Mouse (Mus musculus) midbrain, embryonic 15.5 days (tissue): ENCODE results near the gene Nudt21. TPM values are rescaled to one million over a fixed set of nuclear protein-coding genes. Genes with fewer than 3 reads are reported as not detected.

ENCODE experiments used
- ATAC-seq: fragments of 200-750 bp; cut with Nextera tagmentation; replicated peaks from 2 replicates; pipeline ENCODE4 v1.8.0; 2017; ENCODE audit warnings: moderate TSS enrichment
- H3K27ac ChIP-seq: fragments of 300-500 bp; sonication (generic); 2 replicates; pipeline ENCODE4 v1.5.1; 2015; ENCODE audit warnings: mild to moderate bottlenecking, inconsistent platforms
- H3K27me3 ChIP-seq: fragments of 300-500 bp; sonication (generic); replicated peaks from 2 replicates; pipeline ENCODE4 v1.6.1; 2015; ENCODE audit warnings: inconsistent platforms
- H3K36me3 ChIP-seq: fragments of 300-500 bp; sonication (generic); replicated peaks from 2 replicates; pipeline ENCODE4 v1.6.1; 2015; ENCODE audit warnings: inconsistent platforms
- H3K4me1 ChIP-seq: fragments of 300-500 bp; sonication (generic); 2 replicates; pipeline ENCODE4 v1.6.1; 2015; ENCODE audit warnings: inconsistent platforms
- H3K4me2 ChIP-seq: fragments of 300-500 bp; sonication (generic); 2 replicates; pipeline ENCODE4 v1.6.1; 2015; ENCODE audit warnings: inconsistent platforms, mild to moderate bottlenecking, moderate library complexity
- H3K4me3 ChIP-seq: fragments of 300-500 bp; sonication (generic); 2 replicates; pipeline ENCODE4 v1.5.1; 2015; ENCODE audit warnings: mild to moderate bottlenecking, inconsistent platforms
- H3K9ac ChIP-seq: fragments of 300-500 bp; sonication (generic); 2 replicates; pipeline ENCODE4 v1.6.1; 2015; ENCODE audit warnings: mild to moderate bottlenecking, inconsistent platforms
- H3K9me3 ChIP-seq: fragments of 300-500 bp; sonication (generic); 2 replicates; pipeline ENCODE4 v1.6.1; 2016; ENCODE audit warnings: inconsistent platforms
- WGBS: fragments of 180-500 bp; shearing (Covaris S2); methylation state at CpG from one replicate; pipeline ENCODE4 v1.1.7; 2015; ENCODE audit warnings: mixed read lengths; 5-methylcytosine and 5-hydroxymethylcytosine counted together
- polyA plus RNA-seq: library from polyadenylated mRNA; unstranded; fragments of >200 nt; fragmentation: Nextera tagmentation; extraction: Ambion mirVana; gene quantifications from 2 replicates; pipeline ENCODE4 v1.2.1, GENCODE M21; 2015

Nudt21 gene
- polyA plus RNA-seq, 1 experiment from 2014 or later, result 86.7 TPM

DNA sequence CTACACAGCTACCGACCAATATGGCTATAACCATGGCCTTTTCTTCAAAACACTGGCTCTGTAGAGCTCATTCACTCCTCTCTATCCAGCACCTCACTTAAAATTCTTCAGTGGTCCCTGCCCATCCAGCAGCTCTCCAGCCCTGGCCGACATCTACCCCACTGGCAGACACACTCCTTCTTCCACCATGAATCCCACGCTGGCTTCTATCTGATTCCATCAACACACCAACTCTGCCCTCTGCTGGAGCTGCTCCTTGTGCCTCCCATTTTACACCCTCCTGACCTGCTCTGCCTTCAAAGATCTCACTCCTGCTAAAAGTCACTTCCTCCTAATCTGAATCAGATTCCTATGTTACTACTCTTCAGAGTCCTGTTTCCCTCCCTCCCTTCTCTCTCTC, 53.0 kb downstream of the Nudt21 start:
- Histone ChIP-seq H3K4me2 (no peak overlapping the region), H3K9ac (no peak overlapping the region), H3K27me3 (no peaks in the 10 kb centered on the region), H3K4me3 (no peak overlapping the region), H3K27ac (no peak overlapping the region), H3K36me3 (peaks cover 34% of the 10 kb centered on the region), H3K9me3 (no peaks in the 10 kb centered on the region), H3K4me1 (no peaks in the 10 kb centered on the region)
- 71% methylated on average over 3 of the region's 3 CpGs for WGBS
- no peak for ATAC-seq

DNA sequence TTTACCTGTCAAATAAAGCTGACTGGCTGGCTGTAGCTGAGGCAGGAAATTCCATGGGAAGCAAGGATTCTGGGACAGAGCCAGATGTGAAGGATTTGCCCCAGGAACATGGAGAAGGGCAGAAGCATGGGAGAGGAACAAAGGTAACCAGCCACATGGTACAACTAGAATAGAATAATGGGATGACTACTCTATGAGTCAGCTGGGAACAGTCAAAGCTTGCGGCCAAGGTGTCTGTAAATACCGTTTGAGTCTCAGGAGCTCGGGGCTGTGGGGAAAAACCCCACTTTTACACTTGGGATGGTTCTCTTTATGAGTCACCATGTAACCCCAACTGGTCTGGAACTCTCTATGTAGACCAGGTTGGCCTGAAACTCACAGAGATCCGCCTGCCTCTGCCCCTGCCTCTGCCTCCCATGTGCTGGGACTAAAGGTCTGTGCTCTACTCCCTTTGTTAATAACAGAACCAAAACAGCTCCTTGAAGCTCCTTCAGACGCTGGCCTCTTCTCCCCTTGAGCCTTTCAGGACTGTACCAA, 55.1 kb downstream of the Nudt21 start:
- Histone ChIP-seq H3K36me3 (peaks cover 42% of the 10 kb centered on the region), H3K4me1 (no peaks in the 10 kb centered on the region), H3K4me3 (no peak overlapping the region), H3K4me2 (no peak overlapping the region), H3K9me3 (no peaks in the 10 kb centered on the region), H3K27me3 (no peaks in the 10 kb centered on the region), H3K9ac (no peak overlapping the region), H3K27ac (no peak overlapping the region)
- 94% methylated on average over 5 of the region's 5 CpGs for WGBS
- no peak for ATAC-seq

GRCm38 (mm10) chr8:93980141-93980540, 56.7 kb downstream of the Nudt21 start:
- ATAC-seq, result no peak
- 87% methylated on average over 4 of the region's 4 CpGs for WGBS
- Histone ChIP-seq H3K4me1 (no peaks in the 10 kb centered on the region), H3K9me3 (no peaks in the 10 kb centered on the region), H3K4me2 (no peak overlapping the region), H3K9ac (no peak overlapping the region), H3K27me3 (no peaks in the 10 kb centered on the region), H3K36me3 (peaks cover 48% of the 10 kb centered on the region), H3K27ac (no peak overlapping the region), H3K4me3 (no peak overlapping the region)

DNA sequence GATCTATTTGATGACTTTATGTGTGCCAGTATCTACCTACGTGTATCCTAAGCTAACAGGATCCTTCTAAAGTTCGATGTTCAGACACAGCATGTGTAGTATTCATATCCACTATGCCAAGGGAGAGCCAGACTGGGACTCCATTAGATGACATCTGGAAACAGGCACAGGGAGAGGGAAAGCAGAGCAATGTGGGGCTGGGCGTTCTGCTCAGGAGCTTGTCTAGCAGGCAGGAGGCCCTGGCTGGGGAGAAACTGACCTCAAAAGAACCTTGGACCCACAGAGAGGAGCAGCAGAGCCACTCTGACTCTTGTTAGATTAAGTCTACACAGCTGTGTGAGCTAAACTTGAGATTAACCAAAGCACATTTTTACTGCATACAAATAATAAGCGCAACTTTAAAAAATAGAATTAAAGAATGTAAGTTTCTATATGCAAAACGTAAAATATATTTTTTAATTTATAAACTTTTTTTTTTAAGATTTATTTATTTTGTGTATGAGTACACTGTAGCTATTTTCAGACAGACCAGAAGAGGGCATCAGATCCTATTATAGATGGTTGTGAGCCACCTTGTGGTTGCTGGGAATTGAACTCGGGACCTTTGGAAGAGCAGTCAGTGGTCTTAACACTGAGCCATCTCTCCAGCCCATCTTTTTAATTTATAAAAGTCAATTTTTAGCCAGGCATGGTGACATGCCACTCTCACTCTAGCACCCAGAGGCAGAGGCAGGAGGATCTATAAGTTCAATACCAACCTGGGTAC, 60.2 kb downstream of the Nudt21 start:
- Histone ChIP-seq H3K9ac (no peak overlapping the region), H3K4me3 (no peak overlapping the region), H3K4me1 (no peaks in the 10 kb centered on the region), H3K27me3 (no peaks in the 10 kb centered on the region), H3K9me3 (no peaks in the 10 kb centered on the region), H3K4me2 (no peak overlapping the region), H3K27ac (no peak overlapping the region), H3K36me3 (peaks cover 66% of the 10 kb centered on the region)
- no peak for ATAC-seq
- WGBS, result 97% methylated on average over 6 of the region's 6 CpGs

DNA sequence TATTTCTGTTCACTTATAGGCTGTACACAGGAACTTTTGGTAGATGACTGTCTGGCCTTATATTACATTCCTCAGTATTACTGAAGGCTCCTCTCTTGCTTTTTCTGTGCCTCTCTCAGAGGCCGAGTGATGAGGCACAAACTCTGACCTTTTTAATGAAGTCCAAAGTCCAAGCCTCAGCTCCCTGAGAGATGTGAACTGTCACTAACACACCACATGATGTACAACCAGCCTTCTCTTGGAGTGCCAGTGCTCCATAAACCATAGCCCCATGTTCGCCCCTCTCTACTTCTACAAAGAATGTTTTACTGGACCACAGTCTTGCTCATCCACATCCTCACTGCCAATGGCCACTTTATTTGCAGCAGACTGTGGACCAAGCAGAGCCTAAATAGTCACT, 61.5 kb downstream of the Nudt21 start:
- Histone ChIP-seq H3K4me1 (no peaks in the 10 kb centered on the region), H3K9me3 (no peaks in the 10 kb centered on the region), H3K36me3 (peaks cover 62% of the 10 kb centered on the region), H3K27me3 (no peaks in the 10 kb centered on the region), H3K27ac (no peak overlapping the region), H3K9ac (no peak overlapping the region), H3K4me3 (no peak overlapping the region), H3K4me2 (no peak overlapping the region)
- ATAC-seq, result no peak
- WGBS, result 96% methylated on average over 2 of the region's 2 CpGs

GRCm38 (mm10) chr8:93974602-93975186, 62.1 kb downstream of the Nudt21 start:
- ATAC-seq, result no peak
- WGBS, result 90% methylated on average over 11 of the region's 11 CpGs
- Histone ChIP-seq H3K4me3 (no peak overlapping the region), H3K27me3 (no peaks in the 10 kb centered on the region), H3K27ac (no peak overlapping the region), H3K4me2 (no peak overlapping the region), H3K4me1 (no peaks in the 10 kb centered on the region), H3K36me3 (peaks cover 58% of the 10 kb centered on the region), H3K9ac (no peak overlapping the region), H3K9me3 (no peaks in the 10 kb centered on the region)

GRCm38 (mm10) chr8:93973831-93974375, 62.9 kb downstream of the Nudt21 start:
- H3K27me3 ChIP-seq, result no peaks in the 10 kb centered on the region
- H3K4me1 ChIP-seq, result no peaks in the 10 kb centered on the region
- H3K36me3 ChIP-seq, result peaks cover 55% of the 10 kb centered on the region
- H3K4me3 ChIP-seq, result no peak overlapping the region
- H3K4me2 ChIP-seq, result no peak overlapping the region
- no peak overlapping the region for H3K9ac ChIP-seq
- 94% methylated on average over 13 of the region's 13 CpGs for WGBS
- no peaks in the 10 kb centered on the region for H3K9me3 ChIP-seq
- ATAC-seq, result no peak
- H3K27ac ChIP-seq, result no peak overlapping the region

GRCm38 (mm10) chr8:93972971-93973734, 63.7 kb downstream of the Nudt21 start:
- no peaks in the 10 kb centered on the region for H3K4me1 ChIP-seq
- H3K9me3 ChIP-seq, result no peaks in the 10 kb centered on the region
- no peak overlapping the region for H3K4me2 ChIP-seq
- H3K4me3 ChIP-seq, result no peak overlapping the region
- no peaks in the 10 kb centered on the region for H3K27me3 ChIP-seq
- H3K36me3 ChIP-seq, result peaks cover 52% of the 10 kb centered on the region
- H3K9ac ChIP-seq, result no peak overlapping the region
- no peak overlapping the region for H3K27ac ChIP-seq
- 87% methylated on average over 14 of the region's 14 CpGs for WGBS
- no peak for ATAC-seq

DNA sequence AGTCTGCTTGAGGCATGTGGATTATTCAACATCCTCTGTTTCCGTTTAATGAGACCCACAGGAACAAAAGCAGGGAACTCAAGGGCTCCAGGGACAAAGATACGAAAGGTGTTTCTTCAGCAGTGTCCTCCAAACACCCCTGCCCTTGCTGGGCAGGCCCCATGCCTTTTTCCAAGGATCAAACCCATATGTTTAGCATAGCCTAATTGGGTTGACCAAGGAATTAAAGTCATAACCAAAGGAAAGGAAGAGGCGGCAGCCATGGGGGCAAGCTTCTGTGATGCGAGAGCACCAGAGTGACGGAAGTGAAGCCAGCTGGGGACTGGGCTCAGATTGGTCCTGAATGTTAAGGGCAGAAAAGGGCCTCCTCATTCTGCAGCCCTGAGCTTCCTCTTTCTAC, 64.6 kb downstream of the Nudt21 start:
- no peak overlapping the region for H3K9ac ChIP-seq
- H3K4me2 ChIP-seq, result no peak overlapping the region
- H3K4me1 ChIP-seq, result no peaks in the 10 kb centered on the region
- H3K27ac ChIP-seq, result no peak overlapping the region
- peaks cover 49% of the 10 kb centered on the region for H3K36me3 ChIP-seq
- no peak for ATAC-seq
- H3K4me3 ChIP-seq, result no peak overlapping the region
- no peaks in the 10 kb centered on the region for H3K27me3 ChIP-seq
- WGBS, result 77% methylated on average over 5 of the region's 5 CpGs
- H3K9me3 ChIP-seq, result no peaks in the 10 kb centered on the region

DNA sequence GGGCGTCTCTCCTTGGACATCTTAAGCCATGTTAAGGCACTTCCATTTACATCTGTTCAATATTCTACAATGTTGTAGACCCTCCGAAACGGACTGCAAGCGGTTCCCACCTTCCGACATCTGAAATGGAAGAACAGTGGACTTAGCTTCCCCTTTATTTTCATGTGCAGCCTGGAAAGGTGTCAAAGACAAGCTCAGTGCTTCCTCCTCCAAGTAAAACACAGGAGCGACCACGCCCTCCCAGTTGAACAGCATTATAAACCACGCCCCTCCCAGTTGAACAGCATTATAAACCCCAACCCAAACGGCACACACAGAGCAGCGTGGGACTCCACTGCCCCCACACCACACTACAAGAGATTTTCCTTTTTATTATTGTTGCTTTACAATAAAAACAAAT, 65.4 kb downstream of the Nudt21 start:
- no peak for ATAC-seq
- H3K9ac ChIP-seq, result no peak overlapping the region
- H3K4me3 ChIP-seq, result no peak overlapping the region
- H3K27me3 ChIP-seq, result no peaks in the 10 kb centered on the region
- H3K36me3 ChIP-seq, result peaks cover 49% of the 10 kb centered on the region
- H3K9me3 ChIP-seq, result no peaks in the 10 kb centered on the region
- 91% methylated on average over 10 of the region's 10 CpGs for WGBS
- H3K4me1 ChIP-seq, result no peaks in the 10 kb centered on the region
- H3K4me2 ChIP-seq, result no peak overlapping the region
- H3K27ac ChIP-seq, result no peak overlapping the region

DNA sequence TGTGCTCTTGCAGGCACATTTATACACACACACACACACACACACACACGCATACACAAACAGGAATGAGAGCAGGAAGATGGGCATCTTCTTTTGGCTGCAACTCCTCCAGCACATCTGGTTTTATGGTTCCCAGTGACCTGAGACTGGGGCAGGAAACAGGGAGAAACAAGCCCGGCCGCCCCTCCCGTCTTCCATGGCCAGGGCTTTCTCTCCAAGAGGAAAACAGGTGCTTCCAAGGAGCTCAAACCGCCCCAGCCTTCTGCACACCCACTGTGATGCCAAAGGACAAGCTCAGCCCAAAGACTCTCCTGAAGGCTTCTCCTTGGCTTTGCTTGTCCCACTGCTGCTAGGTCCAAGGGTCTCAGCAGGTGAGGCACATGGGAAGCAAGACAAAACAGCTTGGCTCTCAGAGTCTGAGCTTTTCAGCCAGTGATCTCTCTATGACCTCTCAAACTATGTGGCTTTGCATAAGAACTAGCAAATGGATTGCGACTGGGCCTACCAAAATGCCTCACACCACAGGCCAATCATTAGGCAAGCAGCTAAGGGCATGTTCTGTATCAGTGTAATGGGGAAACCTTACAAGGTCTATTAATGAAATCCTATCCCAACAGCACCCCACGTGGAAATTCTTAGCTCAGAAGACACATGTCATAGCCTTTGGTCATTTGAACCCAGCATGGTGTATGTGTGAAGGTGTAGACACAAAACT, 67.0 kb downstream of the Nudt21 start:
- WGBS, result 84% methylated on average over 7 of the region's 7 CpGs
- H3K36me3 ChIP-seq, result peaks cover 51% of the 10 kb centered on the region
- no peak overlapping the region for H3K9ac ChIP-seq
- H3K4me3 ChIP-seq, result no peak overlapping the region
- no peaks in the 10 kb centered on the region for H3K4me1 ChIP-seq
- no peaks in the 10 kb centered on the region for H3K9me3 ChIP-seq
- H3K27ac ChIP-seq, result peak overlapping the region; percentile 48; the same call in 1 of the 2 replicates
- ATAC-seq, result no peak
- H3K4me2 ChIP-seq, result no peak overlapping the region
- H3K27me3 ChIP-seq, result no peaks in the 10 kb centered on the region

GRCm38 (mm10) chr8:93968293-93968692, 68.5 kb downstream of the Nudt21 start:
- H3K27ac ChIP-seq, result peak overlapping the region; percentile 12; the same call in 1 of the 2 replicates
- 0 out of 2 replicates have a peak, but pooled peaks have one; percentile 22 for ATAC-seq
- H3K36me3 ChIP-seq, result peaks cover 48% of the 10 kb centered on the region

More at GRCm38 (mm10) chr8:93968293-93968692, 68.5 kb downstream of the Nudt21 start:
- Histone ChIP-seq H3K9ac (no peak overlapping the region), H3K4me3 (no peak overlapping the region), H3K9me3 (no peaks in the 10 kb centered on the region), H3K4me1 (no peaks in the 10 kb centered on the region), H3K4me2 (no peak overlapping the region), H3K27me3 (no peaks in the 10 kb centered on the region)
- 87% methylated on average over 6 of the region's 6 CpGs for WGBS
